Mouse (Mus musculus): ENCODE data around the gene Usp11. TPM values are rescaled to one million over a fixed set of nuclear protein-coding genes. Genes with fewer than 3 reads are reported as not detected.
A peak's percentile ranks its signal among the peaks of the same experiment; 100 is the strongest.
"Not testable (repeated sequence)": the region's sequence is repeated elsewhere in the genome, so short reads cannot be mapped to it uniquely, and the experiment has no call there.

The Usp11 gene
- 100 to 1,000 TPM; 100 to 114 TPM for total RNA-seq (2021)

DNA sequence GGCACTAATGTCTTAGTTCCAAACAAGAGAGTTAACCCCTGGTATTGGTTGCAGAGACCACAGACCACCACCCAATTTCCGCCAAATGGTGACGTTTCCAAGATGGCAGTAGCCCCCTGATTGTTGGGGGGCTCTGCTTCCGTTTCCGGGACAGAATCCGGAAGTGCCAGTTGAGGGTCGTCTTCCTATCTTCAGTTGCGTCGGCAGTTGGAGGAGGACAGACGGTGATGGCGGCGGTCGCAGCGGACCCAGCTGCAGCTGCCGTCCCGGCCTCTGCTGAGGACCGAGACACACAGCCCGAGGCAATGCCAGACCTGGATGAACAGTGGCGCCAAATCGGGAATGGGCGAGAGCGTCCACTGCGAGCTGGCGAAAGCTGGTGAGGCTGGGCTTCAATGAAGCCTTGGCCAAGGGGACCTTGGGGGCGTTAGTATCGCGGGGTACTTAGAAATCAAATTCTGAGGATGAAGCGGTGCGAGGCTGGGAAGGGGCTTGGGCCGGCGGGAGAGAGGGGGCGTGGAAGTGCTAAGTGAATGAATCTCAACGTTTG, at the start of gene Usp11:
Gene Usp11 (plus strand): TSS at position 166 of the 550 bp plus-strand sequence.
- intact Hi-C loops (cut with DNase I), result no loop called here
- peak; percentile 26 to 37 for DNase-seq (ENCODE audit: low spot score in 2 of 2)

DNA sequence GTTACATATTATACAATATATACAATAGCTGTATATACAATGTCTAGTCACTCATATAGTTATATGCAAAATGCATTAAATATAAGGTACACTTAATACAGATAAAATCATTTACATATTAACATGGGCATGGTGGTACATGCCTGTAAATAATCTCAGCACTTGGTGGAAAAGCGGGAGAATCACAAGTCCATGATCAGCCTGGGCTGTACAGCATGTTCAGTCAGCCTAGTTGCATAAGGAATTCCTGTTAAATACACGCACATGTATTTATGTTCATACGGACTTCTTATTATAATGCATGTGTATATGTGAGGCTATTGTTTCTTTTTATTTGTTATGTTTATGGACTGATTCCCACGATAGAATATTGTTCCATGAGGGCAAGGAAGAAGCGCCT, 46.1 kb upstream of the Usp11 start:
- DNase-seq (ENCODE audit: low spot score in 2 of 2), result no peak

DNA sequence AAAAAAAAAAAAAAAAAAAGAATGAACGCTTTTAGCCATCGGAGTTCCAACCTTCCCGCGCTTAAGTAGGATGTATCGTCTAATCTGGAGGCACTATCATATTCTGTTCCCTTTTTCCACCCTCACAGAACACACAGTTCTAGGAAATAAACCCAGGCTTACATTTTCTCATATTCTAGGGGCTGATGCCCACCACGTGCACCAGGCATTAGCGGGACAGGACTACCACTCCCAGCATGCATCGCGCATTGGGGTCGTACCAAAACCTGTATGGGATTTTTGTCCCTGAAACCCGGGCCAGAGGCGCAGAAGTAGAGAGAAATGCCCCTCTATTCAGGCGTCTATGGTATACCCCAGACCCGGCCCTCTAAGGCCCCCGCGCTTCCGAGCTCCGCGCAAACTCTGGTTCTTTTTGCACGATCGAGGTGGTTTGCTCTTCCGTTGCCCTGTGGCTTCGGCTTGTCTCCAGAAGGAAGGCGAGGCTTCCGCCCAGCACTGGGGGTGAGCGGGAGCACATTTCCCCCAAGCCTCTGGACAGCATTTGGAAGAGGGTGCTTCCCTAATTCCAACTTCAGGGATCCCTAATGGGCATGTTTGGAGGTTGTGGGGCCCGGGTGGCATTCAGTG, 45.6 kb upstream of the Usp11 start, which contains the start of gene Uba1:
Gene Uba1 (plus strand): TSS at position 301 of the 627 bp plus-strand sequence.
- peak; percentile 74 to 81 for DNase-seq (ENCODE audit: low spot score in 2 of 2)
- intact Hi-C loops (cut with DNase I), result no loop called here

More for the DNA sequence above, 46.1 kb upstream of the Usp11 start:
- intact Hi-C loops (cut with DNase I), result no loop called here

DNA sequence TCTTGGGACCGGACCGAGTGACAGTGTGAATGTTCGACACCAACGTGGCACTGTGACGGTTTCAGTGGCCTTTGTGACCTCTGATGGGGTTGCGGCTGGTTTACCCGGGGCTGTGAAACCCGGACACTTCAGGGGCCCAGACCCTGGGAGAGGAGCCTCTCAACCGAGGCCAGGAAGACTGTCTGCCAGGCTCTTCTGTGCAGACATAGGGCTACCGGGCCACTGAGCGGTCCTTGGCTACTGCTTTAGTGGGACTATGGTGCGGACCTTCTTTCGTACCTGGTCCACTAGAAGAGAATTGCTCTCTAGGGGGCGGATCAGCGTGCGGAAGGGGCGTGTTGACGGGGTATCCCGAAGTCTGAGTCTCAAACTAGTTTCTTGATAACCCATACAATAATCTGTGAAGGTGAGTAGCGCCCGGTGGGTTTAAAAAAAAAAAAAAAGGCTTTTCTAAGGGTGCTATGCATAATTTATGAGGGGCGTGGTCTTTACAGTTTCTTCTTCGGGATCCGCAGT, 44.8 kb upstream of the Usp11 start:
- intact Hi-C loops (cut with DNase I), result no loop called here
- DNase-seq (ENCODE audit: low spot score in 2 of 2), result no peak

DNA sequence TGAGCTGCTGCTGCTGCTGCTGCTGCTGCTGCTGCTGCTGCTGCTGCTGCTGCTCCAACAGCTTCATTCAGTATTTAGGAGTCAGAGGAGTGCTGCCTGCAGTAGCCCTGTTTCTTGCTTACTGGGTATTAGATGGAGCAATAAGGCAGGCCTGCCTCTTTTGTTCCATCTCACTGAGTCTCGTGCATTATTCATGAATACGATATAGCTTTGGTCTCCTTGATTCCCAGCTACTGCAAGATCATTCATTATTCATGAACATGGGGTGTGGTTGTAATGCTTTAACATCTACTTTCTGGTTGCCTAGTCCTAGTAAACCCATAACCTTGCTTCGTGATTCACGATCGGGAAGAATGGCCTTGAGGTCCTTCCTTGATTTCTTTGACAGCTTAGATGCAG, 41.4 kb upstream of the Usp11 start:
- intact Hi-C loops (cut with DNase I), result loop anchor here (5.0 to 10.0 kb wide), 2 partner anchors 110 to 282 kb away; no protein-coding TSS in a partner anchor
- DNase-seq (ENCODE audit: low spot score in 2 of 2), result no peak

DNA sequence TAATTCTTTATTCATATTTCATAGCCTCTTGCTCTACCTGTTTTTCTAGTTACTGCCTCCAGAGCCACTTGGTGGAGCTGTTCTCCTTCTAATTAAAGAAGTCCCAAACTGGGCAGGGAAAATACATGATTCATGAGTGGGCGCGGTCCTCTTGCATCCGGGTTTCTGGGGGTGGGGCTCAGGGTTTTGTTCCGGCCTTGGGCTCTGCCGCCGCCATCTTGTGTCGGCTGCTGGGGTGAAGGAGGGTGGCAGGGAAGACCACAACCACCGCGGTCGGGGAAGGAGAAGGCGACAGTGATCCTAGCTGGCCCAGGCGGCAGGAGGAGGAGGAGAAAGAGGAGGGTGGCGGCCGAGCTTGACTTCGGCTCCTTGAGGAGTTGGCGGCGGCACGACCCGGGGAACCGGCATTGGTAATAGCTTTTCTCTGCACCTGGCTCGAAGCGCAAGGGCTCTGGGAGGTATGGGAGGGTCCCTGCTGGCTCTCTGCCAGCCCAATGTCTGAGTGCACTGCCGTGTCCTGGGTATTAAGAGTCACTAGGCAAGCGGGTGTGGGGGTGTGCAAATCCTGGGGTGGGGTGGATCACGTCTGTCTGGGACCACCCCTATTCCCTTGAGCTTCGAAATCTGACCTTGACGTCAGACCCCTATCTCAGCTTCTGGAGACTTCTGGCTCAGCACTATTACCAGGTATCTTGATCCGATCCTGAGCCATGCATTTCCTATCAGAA, 40.8 kb upstream of the Usp11 start:
- intact Hi-C loops (cut with DNase I), result loop anchor here (5.0 to 10.0 kb wide), 2 partner anchors 109 to 282 kb away; no protein-coding TSS in a partner anchor
- DNase-seq (ENCODE audit: low spot score in 2 of 2), result peak; percentile 67 to 77

DNA sequence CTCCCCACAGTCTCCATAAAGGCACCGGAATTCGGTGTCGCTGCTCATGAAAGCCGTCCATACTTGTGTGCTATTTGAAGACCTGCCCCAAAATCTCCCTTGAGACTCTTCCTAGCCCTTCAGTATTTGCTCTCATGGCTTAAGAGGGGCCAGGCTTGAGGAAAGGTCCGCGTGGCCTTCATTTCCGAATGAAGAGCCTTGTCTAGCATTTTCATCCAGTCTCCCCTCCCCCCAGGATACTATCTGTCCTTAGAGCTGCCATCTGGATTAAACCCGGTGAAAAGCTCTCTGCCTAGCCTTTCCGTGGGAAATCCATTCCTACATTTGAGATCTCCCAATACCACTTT, 40.3 kb upstream of the Usp11 start:
- intact Hi-C loops (cut with DNase I), result loop anchor here (5.0 to 10.0 kb wide), 2 partner anchors 109 to 281 kb away; no protein-coding TSS in a partner anchor
- peak in 1 of 2 experiments; percentile 11 for DNase-seq (ENCODE audit: low spot score in 2 of 2)

DNA sequence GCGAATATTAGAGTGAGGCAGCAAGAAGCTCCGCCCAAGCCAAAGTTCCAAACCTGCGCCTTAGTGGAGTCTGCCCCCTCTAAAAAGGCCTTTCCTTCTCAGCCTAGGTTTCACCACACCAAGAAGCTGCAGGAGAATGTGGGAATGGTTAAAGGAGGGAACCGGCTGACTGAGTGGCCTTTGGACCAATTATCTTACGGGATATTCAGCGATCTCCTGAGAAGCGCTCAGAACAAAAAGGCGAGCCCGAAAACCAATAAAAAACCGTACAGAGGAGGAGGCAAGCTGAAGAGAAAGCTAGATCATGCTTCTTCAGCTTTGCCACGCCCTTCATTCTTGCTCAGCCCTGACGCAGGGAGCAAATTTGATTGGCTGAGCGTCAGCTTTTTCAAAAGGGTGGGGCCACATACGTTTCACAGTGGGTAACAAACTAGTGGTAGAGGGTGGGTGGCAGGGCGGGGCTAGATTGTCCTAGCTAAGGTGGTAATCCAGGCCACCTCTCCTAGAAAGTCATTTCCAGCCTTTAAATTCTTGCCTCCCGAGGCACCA, 16.1 kb upstream of the Usp11 start, which contains the start of gene Cdk16:
Gene Cdk16 (plus strand): TSS at position 436 of the 549 bp plus-strand sequence.
- DNase-seq (ENCODE audit: low spot score in 2 of 2), result peak; percentile 75 to 81
- intact Hi-C loops (cut with DNase I), result no loop called here

DNA sequence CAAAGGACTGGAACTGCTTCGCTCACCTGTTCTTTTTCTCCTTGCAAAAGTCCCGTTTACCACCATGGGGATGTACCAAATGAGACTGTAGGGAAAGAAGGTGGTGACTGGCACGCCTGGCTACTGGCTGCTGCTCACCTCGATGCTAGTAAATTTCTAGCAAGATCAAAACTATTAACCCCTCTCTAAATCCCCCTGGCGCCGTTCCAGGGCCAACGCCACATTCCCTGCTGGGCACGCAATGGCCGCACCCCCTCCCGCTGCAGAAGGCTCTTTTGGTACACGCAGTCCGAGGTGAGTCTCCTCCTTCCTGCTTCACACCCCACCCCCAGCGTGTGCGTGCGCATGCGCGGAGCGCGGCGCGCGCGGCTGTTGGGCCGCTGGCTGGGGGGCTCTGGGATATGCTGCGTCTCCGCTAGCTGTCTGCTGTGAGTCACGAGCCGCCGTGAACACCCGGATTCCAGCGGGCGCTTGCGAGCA, 15.6 kb upstream of the Usp11 start:
- peak; percentile 77 to 86 for DNase-seq (ENCODE audit: low spot score in 2 of 2)
- intact Hi-C loops (cut with DNase I), result no loop called here

DNA sequence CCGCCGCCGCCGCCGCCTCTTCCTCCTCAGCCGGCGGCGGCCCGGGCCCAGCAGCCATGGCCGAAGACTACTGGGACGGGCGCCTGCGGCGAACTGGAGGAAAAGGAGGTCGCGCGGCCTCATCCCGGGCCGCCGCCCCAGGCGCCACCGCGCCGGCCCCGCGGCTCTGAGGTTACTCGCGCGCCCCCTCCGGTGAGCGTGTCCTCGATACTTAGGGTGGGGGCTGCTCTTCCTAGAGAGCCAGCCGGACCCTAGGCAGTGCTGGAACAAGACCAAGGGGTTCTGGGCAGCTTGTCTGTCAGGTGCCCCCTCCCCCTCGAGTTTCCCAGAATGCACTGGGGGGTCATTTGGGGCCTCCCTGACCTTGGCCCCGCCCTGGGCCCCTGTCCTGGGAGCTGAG, 15.1 kb upstream of the Usp11 start:
- DNase-seq (ENCODE audit: low spot score in 2 of 2), result peak; percentile 25 to 29
- intact Hi-C loops (cut with DNase I), result no loop called here

DNA sequence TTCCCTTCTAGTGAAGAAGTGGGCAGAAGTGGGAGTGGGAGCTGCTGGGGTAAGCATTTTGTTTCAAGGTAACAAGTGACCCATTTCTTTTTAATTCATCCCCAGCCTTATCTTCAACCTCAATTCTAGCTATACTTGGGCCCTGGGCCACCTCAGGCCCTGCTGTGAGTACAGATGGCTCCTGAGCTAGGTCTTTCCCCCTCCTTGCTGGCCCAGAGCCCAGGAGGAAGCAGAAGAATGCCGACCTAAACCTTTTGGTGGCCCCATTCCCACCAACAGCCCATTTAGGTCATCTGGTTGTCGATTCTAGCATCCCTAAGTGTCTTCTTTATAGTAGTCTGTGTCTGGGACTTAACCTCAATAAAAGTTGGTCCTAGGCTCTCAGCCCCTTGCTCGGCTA, 12.1 kb upstream of the Usp11 start:
- no peak for DNase-seq (ENCODE audit: low spot score in 2 of 2)
- intact Hi-C loops (cut with DNase I), result no loop called here

DNA sequence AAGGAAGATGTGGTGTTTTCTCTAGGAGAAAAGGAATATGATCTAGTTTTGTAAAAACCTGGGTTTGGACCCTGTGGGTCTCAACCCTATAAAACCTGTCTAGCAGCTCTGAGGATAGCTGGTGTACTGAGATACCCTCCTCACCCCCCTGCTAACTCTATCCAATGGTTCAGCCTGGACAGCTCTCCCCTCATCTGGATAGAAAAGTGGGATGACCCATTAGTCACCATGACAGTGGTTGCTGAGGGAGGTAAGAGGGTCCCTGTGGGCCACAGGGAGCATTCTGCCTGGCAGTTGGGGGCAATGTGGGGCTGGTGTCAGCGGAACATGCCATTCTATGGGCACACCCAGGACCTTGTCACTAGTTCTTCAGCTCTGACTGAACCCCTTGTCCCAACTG, 11.1 kb upstream of the Usp11 start:
- intact Hi-C loops (cut with DNase I), result no loop called here
- no peak for DNase-seq (ENCODE audit: low spot score in 2 of 2)

DNA sequence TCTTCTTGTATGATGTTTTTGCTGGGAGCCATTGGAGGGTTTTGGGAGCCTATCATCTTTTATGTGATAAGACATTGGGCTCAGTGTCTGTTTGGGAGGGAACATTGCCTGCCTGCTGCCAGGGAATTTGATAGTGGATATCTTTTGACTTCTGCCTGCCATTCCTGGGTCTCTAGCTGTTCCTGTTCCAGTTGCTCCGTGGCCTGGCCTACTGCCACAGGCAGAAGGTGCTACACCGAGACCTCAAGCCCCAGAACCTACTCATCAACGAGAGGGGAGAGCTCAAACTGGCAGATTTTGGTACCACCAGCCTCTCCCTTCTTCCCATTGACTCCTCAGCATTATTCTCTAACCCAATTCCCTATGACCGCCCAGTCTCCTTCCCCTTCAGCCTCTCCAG, 7.9 kb upstream of the Usp11 start:
- no peak for DNase-seq (ENCODE audit: low spot score in 2 of 2)
- intact Hi-C loops (cut with DNase I), result no loop called here

DNA sequence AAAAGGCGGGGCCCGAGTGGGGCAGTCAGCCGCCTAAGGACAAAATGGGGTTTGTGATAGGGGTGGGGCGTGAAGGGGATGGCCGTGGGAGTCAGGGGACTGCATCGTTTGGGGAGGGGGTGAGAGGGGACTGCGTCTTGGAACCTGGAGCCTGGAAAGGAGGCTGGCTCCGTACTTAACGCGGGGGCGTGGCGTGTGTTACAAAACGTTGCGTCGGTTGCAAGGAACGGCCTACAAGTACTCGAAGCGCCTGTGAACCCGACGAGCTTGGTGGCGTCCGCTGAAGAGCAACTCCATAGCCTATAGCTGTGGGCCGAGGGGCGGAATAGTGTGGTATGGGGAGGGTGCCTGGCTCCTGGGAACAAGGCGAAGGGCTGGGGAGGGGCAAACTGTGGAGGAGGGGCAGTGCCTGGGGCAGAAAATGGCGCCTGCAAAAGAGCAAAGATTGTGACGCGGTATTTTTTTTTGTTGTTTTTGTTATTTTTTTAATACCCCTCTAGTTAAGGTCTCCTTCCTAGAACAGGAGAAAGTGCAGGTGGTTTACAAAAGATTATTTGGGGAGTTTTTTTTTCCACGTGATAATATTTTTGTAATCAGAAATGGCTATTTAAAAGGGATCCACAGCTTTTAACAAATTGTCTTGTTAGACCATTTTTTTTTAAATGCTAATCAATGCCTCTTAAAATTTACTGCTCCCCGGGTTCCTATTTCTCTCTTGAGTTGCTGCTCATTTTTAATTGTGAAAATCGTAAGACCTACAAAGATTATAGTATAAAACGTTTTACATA, 783 bp downstream of the Usp11 start:
- intact Hi-C loops (cut with DNase I), result no loop called here
- peak; percentile 76 to 78 for DNase-seq (ENCODE audit: low spot score in 2 of 2)

DNA sequence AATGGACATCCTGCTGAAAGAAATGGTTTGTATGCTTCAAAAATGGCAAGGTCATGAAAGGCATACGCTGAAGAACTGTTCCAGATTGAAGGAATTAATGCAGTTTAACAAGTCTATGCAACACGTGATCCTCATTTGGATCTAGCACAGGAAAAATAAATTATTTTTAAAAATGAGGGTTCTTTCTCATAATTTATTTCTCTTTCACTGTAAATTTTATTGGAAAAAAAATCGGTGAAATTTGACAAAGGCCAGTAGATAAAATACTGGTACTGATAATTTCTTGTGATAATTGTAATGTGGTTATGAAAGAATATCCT, 1.3 kb downstream of the Usp11 start:
- intact Hi-C loops (cut with DNase I), result no loop called here
- no peak for DNase-seq (ENCODE audit: low spot score in 2 of 2)

DNA sequence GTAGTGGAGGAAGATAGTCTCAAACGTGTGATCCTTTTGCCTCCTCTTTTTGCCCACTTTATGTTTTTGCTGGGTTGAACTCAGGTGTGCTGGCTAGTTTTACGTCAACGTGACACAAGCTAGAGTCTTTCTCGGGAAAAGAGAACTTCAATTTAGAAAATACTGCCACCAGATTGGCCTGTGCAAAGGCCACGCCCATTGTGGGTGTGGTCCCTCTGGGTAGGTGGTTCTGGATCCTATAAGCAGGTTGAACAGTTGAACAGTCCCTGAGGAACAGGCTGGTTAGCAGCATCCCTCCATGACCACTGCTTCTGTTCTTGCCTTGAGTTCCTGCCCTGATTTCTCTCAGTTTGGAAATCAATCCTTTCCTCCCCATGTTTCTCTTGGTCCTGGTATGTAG, 25.0 kb downstream of the Usp11 start:
- intact Hi-C loops (cut with DNase I), result no loop called here
- DNase-seq (ENCODE audit: low spot score in 2 of 2), result no peak

DNA sequence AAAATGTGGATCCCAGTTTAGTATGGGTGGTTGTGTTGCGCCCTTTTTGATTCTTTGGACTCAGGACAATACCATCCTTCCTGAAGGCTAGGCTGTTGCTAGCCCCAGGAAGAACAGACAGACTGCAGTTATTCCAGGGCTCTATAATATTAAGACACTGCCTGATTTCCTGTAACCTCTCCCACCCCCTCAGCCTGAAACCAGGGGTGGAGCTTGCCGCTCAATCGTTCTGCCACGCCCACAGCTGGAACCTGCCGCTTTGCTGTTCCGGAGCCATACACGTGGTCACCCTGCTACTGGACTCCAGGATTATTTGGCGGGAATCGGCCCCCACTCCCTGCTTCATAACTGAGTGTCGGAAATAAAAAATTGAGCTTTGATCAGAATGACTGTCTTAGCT, 26.3 kb downstream of the Usp11 start:
- DNase-seq (ENCODE audit: low spot score in 2 of 2); intact Hi-C loops (cut with DNase I): not testable (repeated sequence)

DNA sequence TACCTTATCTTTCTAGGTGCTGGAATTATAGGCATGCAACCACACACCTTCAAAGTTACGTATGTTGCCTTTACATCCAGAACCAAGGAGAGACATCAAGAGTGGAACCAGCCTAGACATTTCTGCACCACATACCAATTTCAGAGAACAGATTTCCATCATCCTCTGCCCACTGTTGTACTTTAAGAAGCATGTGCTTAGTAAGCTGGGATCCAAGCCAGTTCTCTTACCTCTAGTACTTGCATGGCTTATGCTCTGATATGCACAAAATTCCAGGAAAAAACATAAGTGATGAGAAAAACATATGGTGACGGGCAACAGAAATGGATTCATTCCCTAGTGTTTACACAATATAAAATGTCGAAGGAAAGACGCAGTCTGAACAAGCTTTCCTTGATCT, 32.8 kb downstream of the Usp11 start:
- no peak for DNase-seq (ENCODE audit: low spot score in 2 of 2)
- intact Hi-C loops (cut with DNase I), result no loop called here

DNA sequence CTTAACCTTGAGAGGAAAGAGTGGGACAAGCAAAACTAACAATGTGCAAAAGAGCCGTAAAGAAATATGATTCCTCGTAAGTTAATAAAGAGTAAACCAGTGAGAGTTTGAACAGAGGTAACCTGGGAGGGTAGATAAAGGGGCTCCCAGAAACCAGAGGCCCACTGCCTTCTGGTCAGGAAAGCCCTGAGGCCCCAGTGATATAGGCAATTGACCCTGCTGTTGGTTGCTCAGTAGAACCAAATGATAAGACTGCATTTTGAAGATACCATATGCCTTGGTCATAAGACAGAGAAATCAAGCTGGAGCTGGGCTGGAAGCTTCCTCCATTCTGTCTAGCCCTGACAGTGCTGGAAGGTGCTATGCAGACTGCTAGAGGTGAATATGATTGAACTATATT, 45.1 kb downstream of the Usp11 start:
- intact Hi-C loops (cut with DNase I), result no loop called here
- DNase-seq (ENCODE audit: low spot score in 2 of 2), result no peak

DNA sequence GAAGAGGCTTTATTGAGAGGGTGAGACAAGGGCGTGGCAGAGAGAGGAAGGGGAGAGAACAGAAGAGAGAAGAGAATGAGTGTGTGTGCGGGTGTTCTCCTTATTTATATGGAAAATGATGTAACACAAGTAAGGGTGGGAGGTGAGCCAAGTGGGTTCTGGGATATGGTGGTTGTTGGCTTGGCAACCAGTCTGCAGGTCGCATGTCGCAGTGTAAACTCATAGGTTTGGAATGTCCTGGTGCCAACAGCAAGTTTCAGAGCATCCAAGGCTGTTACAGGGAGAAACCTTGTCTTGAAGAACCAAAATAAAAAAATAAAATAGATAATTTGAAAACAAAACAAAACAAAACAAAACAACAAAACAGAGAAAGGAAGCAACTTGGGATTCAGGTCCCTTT, 57.5 kb downstream of the Usp11 start:
- no peak for DNase-seq (ENCODE audit: low spot score in 2 of 2)

More for the DNA sequence above, 57.5 kb downstream of the Usp11 start:
- intact Hi-C loops (cut with DNase I), result no loop called here
